Mouse (Mus musculus): ENCODE data around the gene Nos3. TPM values are rescaled to one million over a fixed set of nuclear protein-coding genes. Genes with fewer than 3 reads are reported as not detected.

Nos3 gene
- polyA plus RNA-seq (2015; fragmentation: Illumina TruSeq; extraction: RNeasy Lipid Tissue Mini Kit (QIAGEN cat#74804); ENCODE audit: low read depth, low replicate concordance): 5.9 TPM

DNA sequence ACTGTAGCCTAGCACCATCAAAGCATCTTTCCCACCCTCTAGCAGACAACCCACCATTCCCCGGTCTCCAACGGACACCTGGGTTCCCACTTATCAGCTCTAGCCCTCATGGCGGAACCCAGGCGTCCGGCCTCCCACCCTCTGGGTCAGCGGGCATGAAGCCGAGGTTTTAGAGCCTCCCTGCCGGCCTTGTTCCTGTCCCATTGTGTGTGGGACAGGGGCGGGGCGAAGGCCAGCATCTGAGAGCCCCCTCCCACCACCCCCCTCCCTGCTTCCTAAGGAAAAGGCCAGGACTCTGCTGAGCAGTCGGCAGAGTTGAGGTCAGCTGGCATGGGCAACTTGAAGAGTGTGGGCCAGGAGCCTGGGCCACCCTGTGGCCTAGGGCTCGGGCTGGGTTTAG lies at the start of gene Nos3:
Gene Nos3, plus strand, starts transcription at position 303 of the 400 bp plus-strand sequence.

DNA sequence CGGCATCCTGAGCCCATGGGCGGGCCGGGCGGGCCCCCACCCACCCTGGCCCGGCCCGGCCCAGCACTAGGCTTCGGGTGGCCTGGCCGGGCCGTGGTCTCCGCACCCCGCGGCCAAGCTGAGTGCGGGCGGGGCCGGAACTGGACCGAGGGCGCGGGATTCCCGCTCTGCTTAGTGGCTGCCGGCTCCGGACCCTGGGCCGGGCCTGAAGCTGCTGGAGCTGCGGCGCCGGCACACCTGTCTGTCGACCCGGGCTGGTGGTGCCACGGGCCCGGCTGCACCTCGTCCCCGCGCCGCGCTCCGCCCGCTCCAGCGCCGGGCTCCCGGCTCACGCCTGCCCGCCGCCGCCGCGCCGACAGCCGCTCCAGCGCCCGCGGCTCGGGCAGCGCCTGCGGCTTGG lies 13.3 kb upstream of the Nos3 start, which contains the start of gene Kcnh2:
Gene Kcnh2, minus strand, starts transcription at position 327 of the 400 bp plus-strand sequence.

GRCm38 (mm10) chr5:24391864-24392263 lies 27.3 kb downstream of the Nos3 start, which contains the start of gene Atg9b:
Gene Atg9b, minus strand, starts transcription at chr5:24392143.

GRCm38 (mm10) chr5:24393392-24393997 lies 28.9 kb downstream of the Nos3 start, which contains the start of gene Abcb8:
Gene Abcb8, plus strand, starts transcription at chr5:24393663.

GRCm38 (mm10) chr5:24413042-24413693 lies 48.6 kb downstream of the Nos3 start, which contains the start of gene Asic3:
Gene Asic3, plus strand, starts transcription at chr5:24413392.

DNA sequence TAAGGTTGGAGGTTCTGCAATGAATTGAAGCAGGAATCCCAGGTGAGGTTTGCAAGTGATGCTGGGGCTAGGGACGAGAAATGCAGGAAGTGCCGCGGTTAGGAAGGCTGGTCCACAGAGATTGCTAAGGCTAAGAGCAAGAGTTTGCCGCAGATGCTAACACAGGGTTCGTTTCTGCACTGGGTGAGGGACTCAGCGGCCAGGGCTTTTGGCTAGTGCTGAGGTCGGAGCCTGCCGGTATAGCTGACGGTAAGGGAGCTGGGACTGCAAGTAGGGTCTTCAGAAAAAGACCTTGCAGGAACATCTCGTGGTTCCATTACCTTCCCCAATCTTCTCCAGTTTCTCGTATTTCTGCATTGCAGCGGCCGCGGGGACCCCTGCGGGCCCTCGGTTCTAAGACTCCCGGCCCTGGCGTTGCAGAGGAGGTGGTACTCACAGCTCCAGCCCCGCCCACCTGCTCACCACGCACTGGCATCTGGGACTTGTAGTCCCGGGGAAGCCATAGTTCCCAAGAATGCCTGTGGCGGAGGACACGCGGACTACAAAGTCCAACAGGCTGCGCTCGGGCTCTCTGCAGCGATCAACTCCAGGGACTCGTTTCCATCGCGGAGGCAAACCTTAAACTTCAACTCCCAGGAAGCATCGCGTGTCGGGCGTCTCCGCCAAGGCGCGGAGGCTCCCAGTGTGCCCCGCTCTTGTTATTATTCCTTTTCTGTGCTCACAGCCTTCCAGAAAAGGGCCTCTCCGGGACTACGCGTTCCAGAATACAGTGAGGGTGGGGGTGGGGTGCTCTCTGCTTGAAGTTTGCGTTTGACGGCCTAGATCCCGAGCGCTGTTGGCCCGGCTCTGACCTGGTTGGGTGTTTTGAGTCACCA lies 58.8 kb downstream of the Nos3 start, which contains the start of the genes Cdk5 and Slc4a2:
Gene Cdk5, minus strand, starts transcription at position 402 of the 875 bp plus-strand sequence.
Gene Slc4a2, plus strand, starts transcription at position 709 of the 875 bp plus-strand sequence.

Other genes with a start within 250 kb of the Nos3 start
- gene Nupl2, start 199.8 kb upstream of the Nos3 start, polyA plus RNA-seq (2015; fragmentation: Illumina TruSeq; extraction: RNeasy Lipid Tissue Mini Kit (QIAGEN cat#74804); ENCODE audit: low read depth, low replicate concordance): 8.6 TPM
- gene Kcnh2, start 13.2 kb upstream of the Nos3 start, polyA plus RNA-seq (2015; fragmentation: Illumina TruSeq; extraction: RNeasy Lipid Tissue Mini Kit (QIAGEN cat#74804); ENCODE audit: low read depth, low replicate concordance): 22.7 TPM
- gene Atg9b, start 27.3 kb downstream of the Nos3 start, polyA plus RNA-seq (2015; fragmentation: Illumina TruSeq; extraction: RNeasy Lipid Tissue Mini Kit (QIAGEN cat#74804); ENCODE audit: low read depth, low replicate concordance): 6.0 TPM
- gene Abcb8, start 28.9 kb downstream of the Nos3 start, polyA plus RNA-seq (2015; fragmentation: Illumina TruSeq; extraction: RNeasy Lipid Tissue Mini Kit (QIAGEN cat#74804); ENCODE audit: low read depth, low replicate concordance): 46.2 TPM
- gene Asic3, start 48.6 kb downstream of the Nos3 start, polyA plus RNA-seq (2015; fragmentation: Illumina TruSeq; extraction: RNeasy Lipid Tissue Mini Kit (QIAGEN cat#74804); ENCODE audit: low read depth, low replicate concordance): 0.19 TPM
- gene Cdk5, start 58.7 kb downstream of the Nos3 start, polyA plus RNA-seq (2015; fragmentation: Illumina TruSeq; extraction: RNeasy Lipid Tissue Mini Kit (QIAGEN cat#74804); ENCODE audit: low read depth, low replicate concordance): 176 TPM
- gene Slc4a2, start 59.0 kb downstream of the Nos3 start, polyA plus RNA-seq (2015; fragmentation: Illumina TruSeq; extraction: RNeasy Lipid Tissue Mini Kit (QIAGEN cat#74804); ENCODE audit: low read depth, low replicate concordance): 30.8 TPM
- 114 TPM for gene Fastk, start 80.5 kb downstream of the Nos3 start, polyA plus RNA-seq (2015; fragmentation: Illumina TruSeq; extraction: RNeasy Lipid Tissue Mini Kit (QIAGEN cat#74804); ENCODE audit: low read depth, low replicate concordance)
- gene Tmub1, start 83.0 kb downstream of the Nos3 start, polyA plus RNA-seq (2015; fragmentation: Illumina TruSeq; extraction: RNeasy Lipid Tissue Mini Kit (QIAGEN cat#74804); ENCODE audit: low read depth, low replicate concordance): 35.1 TPM
- 378 TPM for gene Agap3, start 87.4 kb downstream of the Nos3 start, polyA plus RNA-seq (2015; fragmentation: Illumina TruSeq; extraction: RNeasy Lipid Tissue Mini Kit (QIAGEN cat#74804); ENCODE audit: low read depth, low replicate concordance)
- 0.33 TPM for gene Gbx1, start 162.4 kb downstream of the Nos3 start, polyA plus RNA-seq (2015; fragmentation: Illumina TruSeq; extraction: RNeasy Lipid Tissue Mini Kit (QIAGEN cat#74804); ENCODE audit: low read depth, low replicate concordance)
- gene Asb10, start 176.2 kb downstream of the Nos3 start, polyA plus RNA-seq (2015; fragmentation: Illumina TruSeq; extraction: RNeasy Lipid Tissue Mini Kit (QIAGEN cat#74804); ENCODE audit: low read depth, low replicate concordance): 0.24 TPM
- gene 4931409K22Rik, start 192.0 kb downstream of the Nos3 start, polyA plus RNA-seq (2015; fragmentation: Illumina TruSeq; extraction: RNeasy Lipid Tissue Mini Kit (QIAGEN cat#74804); ENCODE audit: low read depth, low replicate concordance): not detected
- gene Abcf2, start 212.7 kb downstream of the Nos3 start, polyA plus RNA-seq (2015; fragmentation: Illumina TruSeq; extraction: RNeasy Lipid Tissue Mini Kit (QIAGEN cat#74804); ENCODE audit: low read depth, low replicate concordance): 99.2 TPM
- gene Chpf2, start 221.9 kb downstream of the Nos3 start, polyA plus RNA-seq (2015; fragmentation: Illumina TruSeq; extraction: RNeasy Lipid Tissue Mini Kit (QIAGEN cat#74804); ENCODE audit: low read depth, low replicate concordance): 25.9 TPM